13 mouse cellular contexts compared by ENCODE assay signal in genomic region chr1:82374831-82375358, GRCm38 (mm10). TPM values are rescaled to one million over a fixed set of nuclear protein-coding genes. Genes with fewer than 3 reads are reported as not detected.
DNase-seq lines count a peak whose midpoint lies in the region; ATAC-seq and TF ChIP-seq lines count a peak whose summit lies in the region.
"Had no signal": no experiment of that assay in that cellular context is flagged by ENCODE, and none has a peak within 500 bp of the region (broad histone marks: within the 10 kb centered on the region; RNA-seq: fewer than 3 reads in every experiment).

No protein-coding gene starts in this region.

- ATAC-seq in hindbrain, embryonic 14.5 days (ENCODE audit: low FRiP score) = no peak
- no peak for ATAC-seq in liver, embryonic 13.5 days (ENCODE audit: low read depth)
- no peak for ATAC-seq in activated CD4-positive, CD25-positive, alpha-beta regulatory T cell, adult 4 months
- no peak for ATAC-seq in megakaryocyte progenitor cell, adult 5-6 weeks (replicated peaks; ENCODE audit: poor library complexity)

- H3K36me3 ChIP-seq in hindbrain, embryonic 10.5 days = peaks cover 4% of the 10 kb centered on the region; the same call in 1 of the 2 replicates
- H3K36me3 ChIP-seq in hindbrain, embryonic 14.5 days (replicated peaks; ENCODE audit: control insufficient read depth, insufficient read depth) = no peaks in the 10 kb centered on the region
- H3K36me3 ChIP-seq in liver, embryonic 13.5 days = peaks cover 24% of the 10 kb centered on the region

- WGBS in hindbrain, embryonic 10.5 days = 65% methylated on average over 4 of the region's 4 CpGs
- 40% methylated on average over 4 of the region's 4 CpGs for whole genome bisulfite sequencing in hindbrain, embryonic 14.5 days
- 69% methylated on average over 4 of the region's 4 CpGs for WGBS in liver, embryonic 13.5 days (ENCODE audit: insufficient replicate concordance)

- H3K27me3 ChIP-seq in hindbrain, embryonic 10.5 days (ENCODE audit: insufficient read depth, poor library complexity, severe bottlenecking) = no peaks in the 10 kb centered on the region
- no peaks in the 10 kb centered on the region for H3K27me3 ChIP-seq in hindbrain, embryonic 14.5 days (ENCODE audit: control insufficient read depth, insufficient read depth, low read length)
- H3K27me3 ChIP-seq in liver, embryonic 13.5 days = no peaks in the 10 kb centered on the region

- peak overlapping the region; percentile 69 for H3K27ac ChIP-seq in hindbrain, embryonic 10.5 days
- no peak overlapping the region for H3K27ac ChIP-seq in hindbrain, embryonic 14.5 days
- peak overlapping the region; percentile 58 for H3K27ac ChIP-seq in embryonic fibroblast, embryonic 13.5 days (ENCODE audit: insufficient read depth, low read length)
- peak overlapping the region; percentile 92 for H3K27ac ChIP-seq in liver, embryonic 13.5 days

- H3K4me1 ChIP-seq in hindbrain, embryonic 10.5 days (replicated peaks) = peaks cover 4% of the 10 kb centered on the region; the same call in 1 of the 2 replicates
- no peaks in the 10 kb centered on the region for H3K4me1 ChIP-seq in hindbrain, embryonic 14.5 days (replicated peaks; ENCODE audit: control insufficient read depth, insufficient read depth, low read length)
- H3K4me1 ChIP-seq in embryonic fibroblast, embryonic 13.5 days (ENCODE audit: control insufficient read depth, insufficient read depth, low read length) = peaks cover 16% of the 10 kb centered on the region
- H3K4me1 ChIP-seq in liver, embryonic 13.5 days (replicated peaks) = peaks cover 43% of the 10 kb centered on the region

- no peak overlapping the region for H3K9ac ChIP-seq in hindbrain, embryonic 14.5 days
- H3K9ac ChIP-seq in liver, embryonic 13.5 days = no peak overlapping the region

- H3K4me3 ChIP-seq in hindbrain, embryonic 10.5 days = no peak overlapping the region
- H3K4me3 ChIP-seq in hindbrain, embryonic 14.5 days (replicated peaks; ENCODE audit: low read length) = no peak overlapping the region
- H3K4me3 ChIP-seq in embryonic fibroblast, embryonic 13.5 days (ENCODE audit: insufficient read depth, low read length) = no peak overlapping the region
- H3K4me3 ChIP-seq in liver, embryonic 13.5 days (replicated peaks) = no peak overlapping the region

- H3K4me2 ChIP-seq in hindbrain, embryonic 14.5 days (replicated peaks) = no peak overlapping the region
- no peak overlapping the region for H3K4me2 ChIP-seq in liver, embryonic 13.5 days
- H3K4me2 ChIP-seq: midbrain, embryonic 11.5 days had no signal

- TF ChIP-seq CTCF in embryonic fibroblast, embryonic 13.5 days (IDR thresholded peaks at IDR 0.05; ENCODE audit: borderline replicate concordance, insufficient read depth, low read length) = no peak

- no peak for TF ChIP-seq POLR2A in embryonic fibroblast, embryonic 13.5 days (IDR thresholded peaks at IDR 0.05; ENCODE audit: low read depth, low read length)

- no peaks in the 10 kb centered on the region for H3K9me3 ChIP-seq in hindbrain, embryonic 10.5 days
- no peaks in the 10 kb centered on the region for H3K9me3 ChIP-seq in hindbrain, embryonic 14.5 days (ENCODE audit: control insufficient read depth, low read length)
- H3K9me3 ChIP-seq in liver, embryonic 13.5 days (replicated peaks) = no peaks in the 10 kb centered on the region

- no peak for DNase-seq in hindbrain, embryonic 10.5 days (ENCODE audit: low spot score)
- no peak for DNase-seq in hindbrain, embryonic 14.5 days (ENCODE audit: low spot score)
- DNase-seq in 416B (ENCODE audit: low read depth) = peak; percentile 79
- no peak for DNase-seq in liver, embryonic 13.5 days
- DNase-seq in spleen, postnatal 14 days (ENCODE audit: low spot score in 2 of 2) = no peak
- DNase-seq: adrenal gland, postnatal 36 days; cerebellum, adult 11-12 months; gastrocnemius, postnatal 10 days; thymus, postnatal 14 days had no signal

RNA-seq across cellular contexts. Expression of gene Rhbdd1, which starts 58.6 kb away (rescaled TPM):
- 9.0 and 9.7 TPM in 2 replicates for polyA plus RNA-seq in hindbrain, embryonic 10.5 days (2016; fragmentation: Nextera tagmentation; extraction: Ambion mirVana)
- polyA plus RNA-seq in hindbrain, embryonic 14.5 days (2014; fragmentation: Nextera tagmentation; extraction: Ambion mirVana) = 2.6 and 3.1 TPM in 2 replicates
- 38.0 and 40.7 TPM in 2 replicates for polyA plus RNA-seq in embryonic fibroblast, embryonic 13.5 days (2011; ENCODE audit: insufficient read length, low read depth, missing spikeins)
- 8.6 and 10.3 TPM in 2 replicates for polyA plus RNA-seq in liver, embryonic 13.5 days (2015; fragmentation: Nextera tagmentation; extraction: Ambion mirVana)
- 10 to 100 TPM; 13.5 to 18.1 TPM for polyA plus RNA-seq in activated CD4-positive, CD25-positive, alpha-beta regulatory T cell, adult 4 months (2017; shearing (Covaris generic))
- total RNA-seq in megakaryocyte progenitor cell, adult 5-6 weeks (2015) = 11.6 and 12.1 TPM in 2 replicates
- total RNA-seq in megakaryocyte progenitor cell, adult 5-6 weeks (2017) = 14.1 and 16.0 TPM in 2 replicates
